Mouse (Mus musculus): ENCODE measurements around the gene Psme1. TPM values are rescaled to one million over a fixed set of nuclear protein-coding genes. Genes with fewer than 3 reads are reported as not detected.

Gene Psme1
- total RNA-seq, 1 experiment from 2014 or later, result 383 TPM

DNA sequence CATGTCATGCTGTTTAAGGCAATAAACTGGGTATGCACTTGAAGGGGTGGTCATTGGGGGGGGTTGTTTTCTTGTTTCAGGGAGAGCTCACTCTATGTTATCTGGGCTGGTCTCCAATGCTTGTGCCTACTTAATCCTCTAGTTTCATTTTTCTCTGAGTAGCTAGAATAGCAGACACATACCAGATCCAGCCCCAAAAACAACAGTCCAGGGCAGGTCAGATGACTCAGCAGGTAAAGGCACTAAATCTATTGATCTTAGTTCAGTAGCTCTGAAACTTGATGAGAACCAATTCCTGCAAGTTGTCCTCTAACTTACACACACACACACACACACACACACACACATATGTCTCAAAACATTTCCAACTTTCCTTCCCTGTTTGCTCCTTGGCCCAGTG, 6.2 kb upstream of the Psme1 start:
- DNase-seq, result no peak

DNA sequence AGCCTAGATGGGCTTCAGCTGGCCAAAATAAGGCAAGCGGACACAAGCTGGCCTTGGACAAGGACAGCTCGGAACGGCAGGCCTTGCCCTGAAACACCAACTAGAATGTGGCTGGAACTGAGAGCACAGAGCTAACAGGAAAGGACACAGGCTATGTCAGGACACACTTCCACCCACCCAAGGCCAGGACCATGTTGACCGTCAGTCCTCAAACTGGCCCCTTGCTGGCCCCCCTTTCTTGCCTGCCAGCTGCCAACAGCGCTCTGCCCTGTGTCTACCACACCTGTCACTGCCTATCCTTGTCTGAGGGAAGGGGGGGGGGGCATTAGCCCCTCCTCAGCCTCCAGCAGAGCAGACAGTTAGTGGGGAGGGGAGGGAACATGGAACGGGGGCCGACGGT, 2.6 kb upstream of the Psme1 start, which contains the start of gene Fitm1:
Fitm1 (plus strand) TSS at position 316 of the 400 bp plus-strand sequence.
- no peak for DNase-seq

DNA sequence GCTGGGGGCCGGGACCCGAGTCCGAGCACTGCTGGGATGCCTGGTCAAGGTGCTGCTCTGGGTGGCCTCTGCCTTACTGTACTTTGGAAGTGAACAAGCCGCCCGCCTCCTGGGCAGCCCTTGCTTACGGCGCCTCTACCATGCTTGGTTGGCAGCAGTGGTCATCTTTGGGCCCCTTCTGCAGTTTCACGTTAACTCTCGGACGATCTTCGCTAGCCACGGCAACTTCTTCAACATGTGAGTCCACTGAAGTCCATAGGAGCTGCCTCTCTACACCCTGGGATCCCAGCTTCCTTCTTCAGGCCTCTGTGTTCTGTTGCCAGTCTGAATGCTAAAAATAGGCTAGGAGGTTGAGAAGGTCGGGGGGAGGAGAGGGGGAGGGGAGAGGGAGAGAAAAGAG, 2.2 kb upstream of the Psme1 start:
- no peak for DNase-seq

DNA sequence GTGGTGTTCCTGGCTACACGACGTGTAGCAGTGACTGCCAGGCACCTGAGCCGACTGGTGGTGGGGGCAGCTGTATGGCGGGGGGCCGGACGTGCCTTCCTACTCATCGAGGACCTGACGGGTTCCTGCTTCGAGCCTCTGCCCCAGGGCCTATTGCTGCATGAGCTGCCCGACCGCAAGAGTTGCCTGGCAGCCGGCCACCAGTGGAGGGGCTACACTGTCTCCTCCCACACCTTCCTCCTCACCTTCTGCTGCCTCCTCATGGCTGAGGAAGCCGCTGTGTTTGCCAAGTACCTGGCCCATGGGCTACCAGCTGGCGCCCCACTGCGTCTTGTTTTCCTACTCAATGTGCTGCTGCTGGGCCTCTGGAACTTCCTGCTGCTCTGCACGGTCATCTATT, 1.5 kb upstream of the Psme1 start:
- DNase-seq, result no peak

DNA sequence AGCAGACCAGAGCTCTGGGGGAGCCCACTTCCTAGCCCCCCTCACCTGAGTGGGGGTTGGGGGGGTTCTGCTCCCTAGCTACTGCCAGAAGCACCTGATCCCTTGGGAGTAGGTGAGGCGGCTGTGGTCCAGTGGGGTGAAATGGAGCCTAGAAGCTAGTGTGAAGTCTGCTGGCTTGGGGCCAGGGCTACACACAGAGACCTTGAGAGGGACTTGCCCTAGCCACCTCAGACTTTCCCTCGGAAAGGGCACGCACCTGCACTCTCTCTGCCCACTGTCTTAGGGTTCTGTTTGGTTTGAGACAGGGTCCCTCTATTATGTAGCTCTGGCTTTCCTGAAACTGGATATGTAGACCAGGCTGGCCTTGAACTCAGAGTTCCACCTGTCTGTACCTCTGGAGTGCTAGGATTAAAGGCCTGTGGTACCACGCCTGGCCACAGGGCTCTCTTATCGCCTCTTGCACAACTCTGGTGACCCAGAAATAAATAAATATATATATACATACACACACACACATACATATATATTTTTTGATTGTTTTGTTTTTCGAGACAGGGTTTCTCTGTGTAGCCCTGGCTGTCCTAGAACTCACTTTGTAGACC, 846 bp downstream of the Psme1 start:
- peak; percentile 80 for DNase-seq

DNA sequence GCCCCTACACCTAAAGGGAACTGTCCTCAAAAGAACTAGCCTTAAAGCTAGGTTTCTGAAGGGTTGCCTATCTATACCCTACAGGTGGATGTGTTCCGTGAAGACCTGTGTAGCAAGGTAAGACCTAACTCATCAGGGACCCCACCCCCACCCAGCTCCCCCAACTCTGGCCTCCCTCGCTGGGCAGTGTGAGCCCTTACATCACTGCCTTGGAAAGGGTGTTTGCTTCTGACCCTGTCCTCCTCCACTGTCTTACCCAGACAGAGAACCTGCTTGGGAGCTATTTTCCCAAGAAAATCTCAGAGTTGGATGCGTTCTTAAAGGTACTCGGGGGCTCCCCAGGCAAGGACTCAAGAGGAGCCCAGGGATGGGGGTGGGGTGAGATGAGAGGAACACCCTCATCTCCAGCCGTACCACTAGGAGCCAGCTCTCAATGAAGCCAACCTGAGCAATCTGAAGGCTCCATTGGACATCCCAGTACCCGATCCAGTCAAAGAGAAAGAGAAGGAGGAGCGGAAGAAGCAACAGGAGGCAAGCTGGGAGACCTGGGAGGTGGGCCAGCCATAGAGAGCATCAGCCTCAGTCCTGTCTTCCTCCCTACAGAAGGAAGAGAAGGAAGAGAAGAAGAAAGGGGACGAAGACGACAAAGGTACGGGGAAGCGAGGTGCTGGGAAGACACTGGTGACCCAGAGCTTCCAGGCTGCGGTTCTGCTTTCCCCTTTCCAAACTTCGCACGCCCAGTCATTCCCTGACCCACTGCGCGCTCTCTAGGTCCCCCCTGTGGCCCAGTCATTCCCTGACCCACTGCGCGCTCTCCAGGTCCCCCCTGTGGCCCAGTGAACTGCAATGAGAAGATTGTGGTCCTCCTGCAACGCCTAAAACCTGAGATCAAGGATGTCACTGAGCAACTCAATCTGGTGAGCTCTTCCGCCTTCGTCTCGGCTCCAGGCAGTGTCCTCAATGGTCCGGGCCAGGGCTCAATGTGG, 1.9 kb downstream of the Psme1 start:
- DNase-seq, result no peak

DNA sequence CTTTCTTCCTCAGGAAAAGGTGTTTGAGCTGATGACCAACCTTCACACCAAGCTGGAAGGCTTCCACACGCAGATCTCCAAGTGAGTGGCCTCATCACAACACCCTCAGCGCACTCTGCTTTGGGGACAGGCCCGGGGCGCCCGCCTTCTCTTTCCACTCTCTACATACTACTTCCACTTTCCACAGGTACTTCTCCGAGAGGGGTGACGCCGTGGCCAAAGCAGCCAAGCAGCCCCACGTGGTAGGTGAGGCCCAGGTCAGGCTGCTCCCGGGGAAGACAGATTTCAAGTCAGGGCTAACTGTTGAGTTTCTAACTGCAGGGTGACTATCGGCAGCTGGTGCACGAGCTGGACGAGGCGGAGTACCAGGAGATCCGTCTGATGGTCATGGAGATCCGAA, 2.8 kb downstream of the Psme1 start:
- no peak for DNase-seq

DNA sequence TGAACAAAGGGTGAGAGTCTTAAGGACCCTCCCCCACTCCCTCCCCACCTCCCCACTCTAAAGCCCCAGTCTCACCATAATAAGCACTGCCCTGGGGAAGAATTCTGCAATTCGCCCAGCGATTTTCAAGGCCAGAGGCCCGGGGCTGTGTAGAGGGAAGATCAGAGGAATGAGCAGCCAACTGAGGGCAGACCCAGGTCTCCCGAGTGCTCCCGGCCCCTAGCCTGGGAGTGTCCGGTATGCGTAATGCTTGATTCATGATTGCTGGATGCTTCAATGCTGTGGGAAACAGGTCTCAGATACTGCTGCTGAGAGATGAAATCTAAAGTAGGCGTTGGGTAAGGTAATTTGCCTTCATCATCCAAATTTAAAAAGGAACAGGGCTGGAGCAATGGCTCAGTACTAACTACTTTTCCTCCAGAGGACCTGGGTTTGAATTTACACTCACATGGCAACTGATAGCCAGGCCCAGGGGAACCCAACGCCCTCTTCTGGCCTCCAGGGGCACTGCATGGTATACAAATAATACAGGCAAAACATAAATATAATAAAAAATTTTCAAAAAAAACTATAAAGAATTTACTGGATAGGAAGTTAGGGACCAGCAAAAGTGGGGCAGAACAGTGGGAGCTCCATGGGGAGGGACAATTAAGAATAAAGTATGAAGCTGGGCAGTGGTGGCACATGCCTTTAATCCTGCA, 4.2 kb downstream of the Psme1 start:
- DNase-seq, result no peak

DNA sequence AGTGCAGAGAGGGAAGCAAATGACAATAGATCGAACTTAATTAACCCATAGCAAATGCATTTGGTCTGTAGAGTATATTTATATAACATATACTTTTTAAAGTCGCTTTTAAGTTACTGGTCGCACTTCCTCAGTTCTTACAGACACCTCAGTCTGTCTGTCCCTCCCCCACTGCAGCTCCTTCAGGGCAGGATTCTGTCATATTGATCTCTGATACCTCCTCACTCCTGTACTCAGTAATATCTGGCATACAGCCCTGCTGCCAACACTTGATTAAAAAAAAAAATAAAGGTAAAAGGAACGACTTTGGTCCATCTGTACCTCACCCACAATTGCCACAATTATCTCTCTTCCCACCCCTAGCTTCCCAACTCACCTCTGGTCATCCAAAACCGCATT, 6.4 kb downstream of the Psme1 start:
- no peak for DNase-seq

DNA sequence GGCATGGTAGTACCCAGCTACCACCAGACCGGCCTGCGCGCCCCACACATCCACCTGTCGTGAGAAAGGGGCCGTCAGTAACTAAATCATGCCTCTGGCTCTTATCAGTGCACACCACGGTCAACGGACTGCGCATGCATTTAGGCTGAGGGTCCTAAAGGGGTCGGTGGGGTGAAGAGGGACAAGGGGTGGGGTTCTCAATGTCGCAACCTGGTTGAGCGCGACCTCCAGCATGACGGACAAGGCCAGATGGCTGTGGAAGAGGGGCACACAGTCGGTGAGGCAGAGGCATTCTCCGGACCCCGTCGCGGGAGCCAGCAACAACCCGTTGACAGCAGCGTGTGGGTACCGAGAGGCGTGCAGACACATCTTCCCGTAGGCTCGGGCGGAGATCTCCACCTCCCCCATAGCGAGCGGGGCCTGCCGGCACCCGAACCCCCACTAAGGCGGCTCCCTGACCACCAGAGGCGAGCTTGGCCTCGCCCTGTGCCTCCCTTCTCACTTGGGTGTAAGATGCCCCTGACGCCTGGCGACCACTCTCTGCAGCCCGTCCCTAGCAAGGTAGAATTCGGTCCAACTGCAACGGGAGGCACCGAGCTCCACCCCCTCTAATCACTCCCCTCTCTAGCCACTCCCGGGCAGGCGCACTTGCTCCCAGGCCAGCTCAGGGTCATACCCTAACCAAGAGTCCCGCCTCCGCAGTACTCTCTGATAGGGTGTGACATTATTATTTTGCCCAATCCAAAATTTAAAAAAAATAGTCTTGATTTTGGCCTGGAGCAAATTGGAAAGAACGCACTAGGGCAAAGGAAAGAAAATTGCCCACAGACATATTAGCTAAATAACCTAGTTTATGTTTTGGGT, 7.0 kb downstream of the Psme1 start, which contains the start of gene Emc9:
Emc9 (minus strand) TSS at position 601 of the 864 bp plus-strand sequence.
- peak; percentile 89 for DNase-seq

DNA sequence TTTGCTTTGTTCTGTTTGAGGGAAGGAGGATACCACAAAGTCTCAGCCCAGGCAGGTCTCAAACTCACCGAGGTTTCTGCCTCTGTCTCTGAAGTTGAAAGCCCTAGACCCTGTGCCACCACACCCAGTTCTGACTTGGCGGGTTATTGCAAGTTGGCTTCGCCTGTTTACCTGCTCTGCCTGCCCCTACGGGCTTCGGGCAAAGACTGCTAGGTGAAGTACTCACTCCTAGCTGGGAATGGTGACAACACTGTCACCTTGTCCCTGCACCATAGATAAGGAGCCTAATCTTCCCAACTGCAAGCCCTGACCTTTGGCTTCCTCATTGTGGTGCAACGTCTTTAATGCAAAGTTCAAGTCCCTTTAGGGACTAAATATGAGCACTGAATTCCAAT, 7.6 kb downstream of the Psme1 start:
- no peak for DNase-seq

DNA sequence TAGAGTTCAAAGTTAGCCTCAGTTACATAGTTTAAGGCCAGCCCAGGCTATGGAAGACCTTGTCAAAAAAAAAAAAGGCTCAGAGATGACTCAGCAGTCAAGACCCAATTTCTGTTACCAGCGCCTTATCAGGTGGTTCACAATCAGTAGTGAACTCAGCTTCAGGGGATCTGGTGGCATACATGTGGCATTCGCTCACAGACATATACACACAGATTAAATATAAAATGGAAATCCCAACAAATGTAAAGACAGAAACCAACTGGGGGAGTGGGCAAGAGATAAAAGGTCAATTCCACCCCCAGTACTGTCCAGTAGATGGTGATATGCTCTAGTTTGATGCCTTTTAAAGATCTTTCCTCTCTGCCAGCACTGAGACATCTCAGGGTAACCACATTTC, 8.2 kb downstream of the Psme1 start:
- no peak for DNase-seq

DNA sequence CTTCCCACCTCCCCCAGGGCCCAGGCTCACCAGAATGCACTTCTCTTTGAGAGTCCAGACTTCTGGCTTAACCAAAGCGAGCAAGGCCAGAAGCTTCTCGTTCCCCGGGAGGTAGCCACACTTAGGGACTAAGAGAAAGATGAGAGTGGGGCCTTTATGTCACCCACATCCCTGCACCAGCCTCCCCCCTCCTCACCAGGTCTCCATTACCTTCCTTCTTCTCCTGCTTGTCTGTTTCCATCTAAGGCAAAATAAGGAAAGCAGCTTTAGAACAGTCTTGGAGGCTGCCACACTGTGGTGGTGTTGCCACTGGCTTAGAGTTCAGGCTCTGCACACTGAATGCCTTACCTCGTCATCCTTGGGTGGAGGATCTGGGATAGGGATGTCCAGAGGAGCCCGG, 11.3 kb downstream of the Psme1 start:
- DNase-seq, result no peak

DNA sequence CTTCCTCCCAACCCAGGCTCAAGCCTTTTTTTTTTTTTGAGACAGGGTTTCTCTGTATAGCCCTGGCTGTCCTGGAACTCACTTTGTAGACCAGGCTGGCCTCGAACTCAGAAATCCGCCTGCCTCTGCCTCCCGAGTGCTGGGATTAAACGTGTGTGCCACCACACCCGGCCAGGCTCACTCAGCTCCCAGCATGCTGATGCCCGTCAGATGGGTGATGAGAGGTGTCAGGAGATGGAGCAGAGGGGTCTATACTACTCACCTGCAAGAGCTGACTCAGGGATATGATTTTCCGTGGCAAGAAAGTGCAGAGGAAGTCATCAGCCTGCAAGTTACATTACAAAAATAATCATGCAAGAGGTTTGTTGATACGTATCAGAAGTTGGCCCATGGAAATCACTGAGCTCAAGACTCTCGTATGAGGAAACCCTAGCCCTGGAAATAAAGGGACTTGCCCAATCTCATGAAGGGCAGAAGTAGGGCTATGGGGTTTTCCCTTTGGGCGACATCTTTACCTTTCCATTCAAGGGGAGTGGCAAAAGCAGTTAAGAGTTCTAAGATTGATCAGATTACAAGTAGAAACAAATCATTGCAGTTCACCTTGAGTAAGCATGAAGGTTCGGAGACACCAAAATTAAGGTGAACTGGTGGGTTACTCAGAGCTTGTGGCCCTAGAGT, 12.0 kb downstream of the Psme1 start:
- no peak for DNase-seq

DNA sequence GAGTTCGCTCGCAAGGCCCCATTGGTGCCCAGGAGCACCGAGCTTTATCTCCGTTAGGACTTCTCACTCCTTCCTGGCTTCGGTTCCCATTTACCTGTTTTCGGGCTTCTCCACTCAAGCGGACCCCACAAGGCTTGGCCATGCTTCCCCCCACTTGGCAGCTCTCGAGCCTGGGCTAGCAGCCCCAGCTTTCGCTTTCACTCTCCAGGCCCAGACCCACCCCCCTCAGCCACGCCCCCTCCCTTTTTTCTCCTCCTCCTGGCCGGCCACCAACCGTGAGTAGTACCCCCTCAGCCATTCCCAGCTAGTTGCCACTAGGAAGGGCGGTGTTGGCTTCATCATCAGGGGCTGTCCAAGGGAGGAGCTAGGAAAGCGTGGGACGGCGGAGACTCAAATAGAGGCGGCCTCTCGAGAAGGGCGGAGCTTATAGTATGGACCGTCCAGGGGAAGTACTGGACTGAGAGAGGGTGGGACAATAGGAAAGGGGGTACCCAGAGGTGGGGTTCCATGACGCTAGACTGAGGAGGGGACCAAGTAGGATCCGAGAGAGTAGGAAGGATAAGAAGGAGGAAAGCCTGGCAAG, 12.9 kb downstream of the Psme1 start, which contains the start of gene Psme2:
Psme2 (minus strand) TSS at position 366 of the 583 bp plus-strand sequence.
- DNase-seq, result peak; percentile 90

DNA sequence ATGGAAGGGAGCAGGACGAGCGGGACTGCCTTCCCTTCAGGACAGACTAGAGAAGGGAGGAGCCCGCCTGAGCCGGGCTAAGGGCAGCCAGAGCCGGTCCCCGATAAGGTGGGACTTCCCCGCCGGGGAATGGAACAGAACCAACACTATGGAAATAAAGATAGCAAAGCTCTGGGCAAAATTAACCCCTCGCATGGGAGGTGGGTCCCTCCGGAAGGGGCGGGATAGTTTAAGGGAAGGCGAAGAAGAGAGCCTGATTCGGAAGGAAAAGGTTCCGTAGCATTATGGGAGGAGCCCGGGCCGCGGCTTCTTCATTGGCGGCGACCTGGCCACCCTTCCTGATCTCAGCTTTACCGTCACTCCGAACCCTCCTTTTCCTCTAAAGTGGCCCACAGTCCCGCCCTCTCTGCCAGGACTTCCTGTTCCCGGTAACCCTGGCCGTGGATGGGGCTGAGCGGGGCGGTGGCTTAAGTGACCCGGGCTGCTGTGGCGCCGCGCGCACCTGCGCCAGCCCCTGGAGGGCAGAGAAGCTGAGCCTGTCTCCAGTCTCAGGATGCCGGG, 13.5 kb downstream of the Psme1 start, which contains the start of gene Rnf31:
Rnf31 (plus strand) TSS at position 378 of the 561 bp plus-strand sequence.
- DNase-seq, result peak; percentile 92

DNA sequence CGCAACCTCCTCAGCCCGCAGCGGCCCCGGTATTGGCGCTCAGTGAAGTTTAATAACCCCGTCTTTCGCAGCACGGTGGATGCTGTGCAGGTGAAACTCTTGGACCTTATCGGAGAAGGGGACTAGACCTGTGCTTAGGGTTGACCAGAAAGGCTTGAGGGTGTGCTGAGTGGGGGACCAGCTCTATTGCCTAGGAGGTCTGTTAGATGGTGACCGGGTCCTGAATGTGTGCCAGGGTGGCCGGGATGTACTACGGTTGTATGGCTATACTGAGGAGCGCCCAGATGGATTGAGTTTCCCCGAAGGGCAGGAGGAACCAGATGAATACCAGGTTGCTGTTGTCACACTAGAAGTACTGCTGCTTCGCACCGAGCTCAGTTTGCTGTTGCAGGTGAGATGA, 14.3 kb downstream of the Psme1 start:
- no peak for DNase-seq

DNA sequence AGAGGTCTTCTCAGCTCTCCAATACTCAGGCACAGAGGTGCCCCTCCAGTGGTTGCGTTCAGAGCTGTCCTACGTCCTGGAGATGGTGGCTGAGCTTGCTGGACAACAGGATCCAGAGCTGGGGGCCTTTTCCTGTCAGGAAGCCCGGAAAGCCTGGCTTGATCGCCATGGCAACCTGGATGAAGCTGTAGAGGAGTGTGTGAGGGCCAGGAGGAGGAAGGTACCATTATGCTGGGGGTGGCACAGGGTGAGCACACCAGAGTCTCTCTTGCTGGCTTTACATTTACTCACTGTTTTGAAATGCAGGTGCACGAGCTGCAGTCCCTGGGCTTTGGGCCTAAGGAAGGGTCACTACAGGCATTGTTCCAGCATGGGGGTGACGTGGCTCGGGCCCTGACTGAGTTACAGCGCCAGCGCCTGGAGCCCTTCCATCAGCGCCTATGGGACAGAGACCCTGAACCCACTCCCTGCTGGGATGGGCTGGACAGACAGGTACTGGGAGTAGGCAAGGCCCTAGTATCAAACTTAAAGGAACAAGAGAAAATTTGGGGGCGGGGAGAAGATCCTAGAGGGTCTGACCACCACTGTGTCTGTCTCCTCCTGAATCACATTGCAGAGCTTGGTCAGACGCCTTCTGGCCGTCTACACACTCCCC, 18.2 kb downstream of the Psme1 start:
- no peak for DNase-seq

DNA sequence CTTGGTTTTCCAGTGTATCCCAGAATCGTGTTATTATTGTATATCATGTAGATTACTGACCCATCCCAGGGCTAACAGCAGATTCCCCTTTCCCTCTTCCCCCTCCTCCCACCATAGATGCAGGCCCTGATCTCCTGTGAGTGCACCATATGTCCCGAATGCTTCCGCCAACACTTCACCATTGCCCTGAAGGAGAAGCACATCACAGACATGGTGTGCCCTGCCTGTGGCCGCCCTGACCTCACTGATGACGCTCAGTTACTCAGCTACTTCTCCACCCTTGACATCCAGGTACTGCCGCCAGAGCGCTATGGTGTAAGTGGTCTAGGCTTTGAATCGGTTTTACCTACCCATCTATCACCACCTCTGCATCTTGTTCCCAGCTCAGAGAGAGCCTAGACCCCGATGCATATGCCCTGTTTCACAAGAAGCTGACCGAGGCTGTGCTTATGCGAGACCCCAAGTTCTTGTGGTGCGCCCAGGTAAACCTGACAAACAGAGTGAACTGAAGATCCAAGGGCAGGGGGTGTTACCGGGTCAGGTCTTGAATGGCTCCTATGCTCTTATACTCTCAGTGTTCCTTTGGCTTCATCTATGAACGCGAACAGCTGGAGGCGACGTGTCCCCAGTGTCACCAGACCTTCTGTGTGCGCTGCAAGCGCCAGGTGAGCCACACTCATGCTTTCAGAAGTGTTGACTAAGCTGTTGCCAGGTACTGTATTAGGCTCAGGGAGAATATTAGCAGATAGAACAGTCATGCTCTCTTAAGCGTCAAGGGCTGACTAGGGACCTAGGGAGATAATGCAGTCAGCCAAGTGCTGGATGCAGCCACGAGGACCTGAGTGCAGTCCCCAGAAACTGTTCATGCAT, 20.8 kb downstream of the Psme1 start:
- no peak for DNase-seq
